Comparison of ENCODE assay signal across 28 mouse cellular contexts in the genomic region with DNA sequence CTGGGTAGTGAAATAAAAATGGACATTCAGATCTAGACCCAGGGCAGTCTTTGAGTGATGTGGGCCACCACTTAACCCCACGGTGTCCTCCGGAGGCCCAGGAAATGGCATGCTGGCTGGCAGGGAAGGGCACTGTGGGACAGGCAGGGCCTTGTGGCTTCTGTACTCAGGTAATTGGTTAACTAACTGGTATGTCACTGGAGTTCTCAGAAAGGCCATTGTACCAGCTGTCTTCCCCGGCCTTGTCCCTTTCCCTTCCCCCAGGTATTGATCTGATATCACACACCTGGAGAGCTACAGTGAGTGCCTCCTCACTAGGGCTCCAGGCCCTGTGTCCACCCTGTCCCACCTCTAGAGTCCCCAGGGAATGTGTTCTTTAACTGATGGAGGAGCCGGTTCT. TPM values are rescaled to one million over a fixed set of nuclear protein-coding genes. Genes with fewer than 3 reads are reported as not detected.
DNase-seq lines count a peak whose midpoint lies in the region; ATAC-seq and TF ChIP-seq lines count a peak whose summit lies in the region.
"Had no signal": no experiment of that assay in that cellular context is flagged by ENCODE, and none has a peak within 500 bp of the region (broad histone marks: within the 10 kb centered on the region; RNA-seq: fewer than 3 reads in every experiment).

No protein-coding gene starts in this region.

- DNase-seq in kidney, postnatal 0 days (ENCODE audit: low spot score), result no peak
- no peak for DNase-seq in intestine, embryonic 14.5 days (ENCODE audit: low spot score)
- no peak for DNase-seq in left cerebral cortex, postnatal 4 days
- no peak for DNase-seq in ovary, adult 18-20 months (ENCODE audit: low spot score)
- DNase-seq in cerebellum, postnatal 25 days, result no peak
- DNase-seq: adrenal gland, postnatal 14 days; B cell, adult 2 months; cerebellum, adult 11 months; cerebellum, postnatal 14 days; gastrocnemius, postnatal 25 days; heart, adult 11 months; heart, postnatal 4 days; layer of hippocampus, adult 9-11 months; right cerebral cortex, adult 18-20 months; thymus, postnatal 14 days had no signal

- H3K27ac ChIP-seq in kidney, postnatal 0 days, result 0 out of 2 replicates have a peak overlapping the region, but pooled peaks have one; percentile 8
- H3K27ac ChIP-seq in kidney, embryonic 16.5 days (ENCODE audit: low read length), result no peak overlapping the region
- H3K27ac ChIP-seq in ES-Bruce4 (ENCODE audit: insufficient read depth, low read length), result peak overlapping the region; percentile 53; the same call in 1 of the 2 replicates
- 0 out of 2 replicates have a peak overlapping the region, but pooled peaks have one; percentile 52 for H3K27ac ChIP-seq in intestine, embryonic 14.5 days (ENCODE audit: low read depth)
- no peak overlapping the region for H3K27ac ChIP-seq in stomach, embryonic 14.5 days (ENCODE audit: low read length)
- H3K27ac ChIP-seq: embryonic facial prominence, embryonic 12.5 days; hindbrain, embryonic 13.5 days; kidney, embryonic 15.5 days; limb, embryonic 12.5 days; liver, embryonic 14.5 days; lung, embryonic 15.5 days; midbrain, embryonic 10.5 days had no signal

- TF ChIP-seq POLR2A in ES-Bruce4 (IDR thresholded peaks at IDR 0.05; ENCODE audit: insufficient read depth, low read length), result no peak

- no peak for ATAC-seq in kidney, postnatal 0 days (replicated peaks; ENCODE audit: low FRiP score, low read depth)
- ATAC-seq in kidney, embryonic 16.5 days (ENCODE audit: low FRiP score, low TSS enrichment), result no peak; the same call in 1 of the 2 replicates
- ATAC-seq in intestine, embryonic 14.5 days (replicated peaks; ENCODE audit: low FRiP score, low TSS enrichment, low read depth), result no peak
- 0 out of 2 replicates have a peak, but pooled peaks have one; percentile 12 for ATAC-seq in stomach, embryonic 14.5 days (ENCODE audit: insufficient number of reproducible peaks, insufficient read depth, low FRiP score, low read depth)
- ATAC-seq: forebrain, embryonic 14.5 days; midbrain, embryonic 16.5 days had no signal

- no peak for TF ChIP-seq CTCF in kidney, postnatal 0 days (IDR thresholded peaks at IDR 0.05; ENCODE audit: low read depth)
- TF ChIP-seq CTCF in ES-Bruce4 (IDR thresholded peaks at IDR 0.05; ENCODE audit: low read depth, low read length), result no peak

- no peaks in the 10 kb centered on the region for H3K36me3 ChIP-seq in kidney, postnatal 0 days (ENCODE audit: insufficient read depth, low read length)
- H3K36me3 ChIP-seq in kidney, embryonic 16.5 days (ENCODE audit: insufficient read depth, low read length), result no peaks in the 10 kb centered on the region
- no peaks in the 10 kb centered on the region for H3K36me3 ChIP-seq in ES-Bruce4 (ENCODE audit: control insufficient read depth, insufficient read depth, low read length, poor library complexity, severe bottlenecking)
- no peaks in the 10 kb centered on the region for H3K36me3 ChIP-seq in intestine, embryonic 14.5 days (ENCODE audit: control insufficient read depth, insufficient read depth, low read length)
- H3K36me3 ChIP-seq in stomach, embryonic 14.5 days (ENCODE audit: control insufficient read depth, insufficient read depth, low read length), result no peaks in the 10 kb centered on the region
- H3K36me3 ChIP-seq: embryonic facial prominence, embryonic 12.5 days; heart, embryonic 12.5 days; kidney, embryonic 15.5 days; limb, embryonic 12.5 days; lung, embryonic 15.5 days; midbrain, embryonic 10.5 days had no signal

- 65% methylated on average over 4 of the region's 4 CpGs for WGBS in kidney, postnatal 0 days
- 75% methylated on average over 4 of the region's 4 CpGs for WGBS in kidney, embryonic 16.5 days
- WGBS in intestine, embryonic 14.5 days, result 73% methylated on average over 4 of the region's 4 CpGs
- WGBS in stomach, embryonic 14.5 days, result 75% methylated on average over 4 of the region's 4 CpGs

- H3K4me1 ChIP-seq in kidney, postnatal 0 days (replicated peaks; ENCODE audit: insufficient read depth, low read length), result no peaks in the 10 kb centered on the region
- H3K4me1 ChIP-seq in kidney, embryonic 16.5 days (ENCODE audit: insufficient read depth, low read length), result no peaks in the 10 kb centered on the region
- H3K4me1 ChIP-seq in ES-Bruce4 (ENCODE audit: control insufficient read depth, insufficient read depth, low read length), result peaks cover 7% of the 10 kb centered on the region
- H3K4me1 ChIP-seq in intestine, embryonic 14.5 days (replicated peaks; ENCODE audit: control insufficient read depth, insufficient read depth, low read length), result peaks cover 21% of the 10 kb centered on the region
- peaks cover 9% of the 10 kb centered on the region; the same call in 1 of the 2 replicates for H3K4me1 ChIP-seq in stomach, embryonic 14.5 days (ENCODE audit: control insufficient read depth, insufficient read depth, low read length)
- H3K4me1 ChIP-seq: embryonic facial prominence, embryonic 12.5 days; limb, embryonic 12.5 days had no signal

- H3K4me2 ChIP-seq in kidney, postnatal 0 days (ENCODE audit: low read length), result no peak overlapping the region
- no peak overlapping the region for H3K4me2 ChIP-seq in kidney, embryonic 16.5 days (replicated peaks; ENCODE audit: low read depth, low read length)
- H3K4me2 ChIP-seq in intestine, embryonic 14.5 days (ENCODE audit: low read length), result no peak overlapping the region
- H3K4me2 ChIP-seq in stomach, embryonic 14.5 days (replicated peaks; ENCODE audit: low read depth, low read length), result no peak overlapping the region
- H3K4me2 ChIP-seq: embryonic facial prominence, embryonic 12.5 days; heart, embryonic 12.5 days; hindbrain, embryonic 13.5 days; kidney, embryonic 15.5 days; limb, embryonic 12.5 days; lung, embryonic 15.5 days had no signal

- no peak overlapping the region for H3K9ac ChIP-seq in kidney, postnatal 0 days (ENCODE audit: low read depth, low read length)
- no peak overlapping the region for H3K9ac ChIP-seq in kidney, embryonic 16.5 days (replicated peaks; ENCODE audit: low read length)
- no peak overlapping the region for H3K9ac ChIP-seq in ES-Bruce4 (ENCODE audit: low read depth, poor library complexity, severe bottlenecking)
- no peak overlapping the region for H3K9ac ChIP-seq in intestine, embryonic 14.5 days (ENCODE audit: low read length)
- no peak overlapping the region for H3K9ac ChIP-seq in stomach, embryonic 14.5 days (replicated peaks; ENCODE audit: low read depth, low read length)
- H3K9ac ChIP-seq: embryonic facial prominence, embryonic 12.5 days; heart, embryonic 12.5 days; hindbrain, embryonic 13.5 days; kidney, embryonic 15.5 days; limb, embryonic 12.5 days; liver, embryonic 14.5 days; lung, embryonic 15.5 days had no signal

- H3K27me3 ChIP-seq in kidney, postnatal 0 days (ENCODE audit: insufficient read depth, low read length), result no peaks in the 10 kb centered on the region
- no peaks in the 10 kb centered on the region for H3K27me3 ChIP-seq in kidney, embryonic 16.5 days (ENCODE audit: insufficient read depth, low read length)
- no peaks in the 10 kb centered on the region for H3K27me3 ChIP-seq in ES-Bruce4 (ENCODE audit: control insufficient read depth, insufficient read depth, low read length, poor library complexity, severe bottlenecking)
- H3K27me3 ChIP-seq in intestine, embryonic 14.5 days (replicated peaks; ENCODE audit: control insufficient read depth, insufficient read depth, low read length), result no peaks in the 10 kb centered on the region
- H3K27me3 ChIP-seq in stomach, embryonic 14.5 days (ENCODE audit: control insufficient read depth, insufficient read depth, low read length), result no peaks in the 10 kb centered on the region
- H3K27me3 ChIP-seq: embryonic facial prominence, embryonic 12.5 days; kidney, embryonic 15.5 days; limb, embryonic 12.5 days; lung, embryonic 15.5 days had no signal

- no peak overlapping the region for H3K4me3 ChIP-seq in kidney, postnatal 0 days (replicated peaks; ENCODE audit: low read depth, low read length)
- no peak overlapping the region for H3K4me3 ChIP-seq in kidney, embryonic 16.5 days (ENCODE audit: low read length)
- H3K4me3 ChIP-seq in ES-Bruce4 (ENCODE audit: low read depth, low read length), result no peak overlapping the region
- H3K4me3 ChIP-seq in intestine, embryonic 14.5 days (ENCODE audit: low read depth, low read length), result no peak overlapping the region
- no peak overlapping the region for H3K4me3 ChIP-seq in stomach, embryonic 14.5 days (ENCODE audit: low read depth, low read length)
- H3K4me3 ChIP-seq: embryonic facial prominence, embryonic 12.5 days; heart, embryonic 12.5 days; hindbrain, embryonic 13.5 days; kidney, embryonic 15.5 days; limb, embryonic 12.5 days; lung, embryonic 15.5 days; midbrain, embryonic 10.5 days had no signal

- TF ChIP-seq EP300 in ES-Bruce4 (IDR thresholded peaks at IDR 0.05; ENCODE audit: insufficient read depth, low read depth, low read length), result no peak

- intact Hi-C loops in left cerebral cortex, postnatal 4 days (cut with DNase I), result no loop called here

- H3K9me3 ChIP-seq in kidney, postnatal 0 days (replicated peaks; ENCODE audit: low read length), result no peaks in the 10 kb centered on the region
- no peaks in the 10 kb centered on the region for H3K9me3 ChIP-seq in kidney, embryonic 16.5 days (ENCODE audit: low read length)
- H3K9me3 ChIP-seq in ES-Bruce4 (replicated peaks; ENCODE audit: control insufficient read depth, insufficient read depth, low read length, poor library complexity, severe bottlenecking), result no peaks in the 10 kb centered on the region
- no peaks in the 10 kb centered on the region for H3K9me3 ChIP-seq in intestine, embryonic 14.5 days (ENCODE audit: control insufficient read depth, low read length)
- no peaks in the 10 kb centered on the region for H3K9me3 ChIP-seq in stomach, embryonic 14.5 days (ENCODE audit: control insufficient read depth, low read depth, low read length)
- H3K9me3 ChIP-seq: embryonic facial prominence, embryonic 12.5 days; heart, embryonic 12.5 days; hindbrain, embryonic 13.5 days; kidney, embryonic 15.5 days; limb, embryonic 12.5 days; lung, embryonic 15.5 days; midbrain, embryonic 10.5 days had no signal

RNA-seq across cellular contexts. Expression of gene Slc37a1, which starts 36.8 kb away (rescaled TPM):
- polyA plus RNA-seq in kidney, postnatal 0 days (2015; fragmentation: Nextera tagmentation; extraction: Ambion mirVana), result 2.8 and 3.9 TPM in 2 replicates
- polyA plus RNA-seq in kidney, embryonic 16.5 days (2015; fragmentation: Nextera tagmentation; extraction: Ambion mirVana), result 2.8 and 3.0 TPM in 2 replicates
- polyA plus RNA-seq in ES-Bruce4 (2011; ENCODE audit: insufficient read depth, insufficient read length, low read depth, missing spikeins), result 13.4 and 14.6 TPM in 2 replicates
- polyA plus RNA-seq in intestine, embryonic 14.5 days (2014; fragmentation: Nextera tagmentation; extraction: Ambion mirVana), result 14.7 and 14.8 TPM in 2 replicates
- polyA plus RNA-seq in stomach, embryonic 14.5 days (2014; fragmentation: Nextera tagmentation; extraction: Ambion mirVana), result 7.9 and 10.1 TPM in 2 replicates
- 10 to 100 TPM; 18.4 to 19.4 TPM for total RNA-seq in left cerebral cortex, postnatal 4 days (2021)

RNA-seq across cellular contexts. Expression of gene Rsph1, which starts 46.2 kb away (rescaled TPM):
- 1.3 and 2.2 TPM in 2 replicates for polyA plus RNA-seq in kidney, postnatal 0 days (2015; fragmentation: Nextera tagmentation; extraction: Ambion mirVana)
- 2.0 and 2.3 TPM in 2 replicates for polyA plus RNA-seq in kidney, embryonic 16.5 days (2015; fragmentation: Nextera tagmentation; extraction: Ambion mirVana)
- polyA plus RNA-seq in ES-Bruce4 (2011; ENCODE audit: insufficient read depth, insufficient read length, low read depth, missing spikeins), result 11.3 and 11.5 TPM in 2 replicates
- polyA plus RNA-seq in intestine, embryonic 14.5 days (2014; fragmentation: Nextera tagmentation; extraction: Ambion mirVana), result 0.80 and 1.2 TPM in 2 replicates
- 0.50 and 0.62 TPM in 2 replicates for polyA plus RNA-seq in stomach, embryonic 14.5 days (2014; fragmentation: Nextera tagmentation; extraction: Ambion mirVana)
- 10 to 100 TPM; 11.9 to 12.6 TPM for total RNA-seq in left cerebral cortex, postnatal 4 days (2021)

Comparison
In these comparisons a context has a peak if more than half of its experiments do, and no peak if none do; other contexts are left out.
1. H3K27ac ChIP-seq: peak in kidney, postnatal 0 days (single experiment), ES-Bruce4 (single experiment) and intestine, embryonic 14.5 days (single experiment); none in kidney, embryonic 16.5 days (single experiment) and stomach, embryonic 14.5 days (single experiment).